Mouse (Mus musculus) heart, embryonic 10.5 days (tissue): ENCODE measurements around the gene Mthfd1l. TPM values are rescaled to one million over a fixed set of nuclear protein-coding genes. Genes with fewer than 3 reads are reported as not detected.
A peak's percentile ranks its signal among the peaks of the same experiment; 100 is the strongest.
"Not testable (repeated sequence)": the region's sequence is repeated elsewhere in the genome, so short reads cannot be mapped to it uniquely, and the experiment has no call there.

ENCODE experiments used
- DNase-seq: peaks from one replicate; pipeline ENCODE4 v3.0.0-alpha.2; 2017; ENCODE audit warnings: low spot score
- H3K27ac ChIP-seq: fragments of 300-500 bp; sonication (generic); 2 replicates; pipeline ENCODE4 v1.5.1; 2016; ENCODE audit warnings: mild to moderate bottlenecking
- H3K27me3 ChIP-seq: fragments of 300-500 bp; sonication (generic); 2 replicates; pipeline ENCODE4 v1.6.1; 2016; ENCODE audit warnings: mild to moderate bottlenecking; ENCODE audit not compliant: poor library complexity, insufficient read depth, severe bottlenecking
- H3K36me3 ChIP-seq: fragments of 300-500 bp; sonication (generic); 2 replicates; pipeline ENCODE4 v1.6.1; 2016; ENCODE audit warnings: mild to moderate bottlenecking, moderate library complexity
- H3K4me1 ChIP-seq: fragments of 300-500 bp; sonication (generic); 2 replicates; pipeline ENCODE4 v1.6.1; 2016; ENCODE audit warnings: mild to moderate bottlenecking
- H3K4me3 ChIP-seq: fragments of 300-500 bp; sonication (generic); 2 replicates; pipeline ENCODE4 v1.5.1; 2016; ENCODE audit warnings: mild to moderate bottlenecking, moderate library complexity
- H3K9me3 ChIP-seq: fragments of 300-500 bp; sonication (generic); 2 replicates; pipeline ENCODE4 v1.6.1; 2016; ENCODE audit warnings: mild to moderate bottlenecking, moderate library complexity
- WGBS: fragments of 180-500 bp; shearing (Covaris S2); methylation state at CpG from one replicate; pipeline ENCODE4 v1.1.7; 2016; 5-methylcytosine and 5-hydroxymethylcytosine counted together
- polyA plus RNA-seq: library from polyadenylated mRNA; unstranded; fragments of >200 nt; fragmentation: Nextera tagmentation; extraction: Ambion mirVana; gene quantifications from 2 replicates; pipeline ENCODE4 v1.2.1, GENCODE M21; 2016

Mthfd1l gene
- polyA plus RNA-seq, 1 experiment from 2014 or later, result 23.2 TPM

DNA sequence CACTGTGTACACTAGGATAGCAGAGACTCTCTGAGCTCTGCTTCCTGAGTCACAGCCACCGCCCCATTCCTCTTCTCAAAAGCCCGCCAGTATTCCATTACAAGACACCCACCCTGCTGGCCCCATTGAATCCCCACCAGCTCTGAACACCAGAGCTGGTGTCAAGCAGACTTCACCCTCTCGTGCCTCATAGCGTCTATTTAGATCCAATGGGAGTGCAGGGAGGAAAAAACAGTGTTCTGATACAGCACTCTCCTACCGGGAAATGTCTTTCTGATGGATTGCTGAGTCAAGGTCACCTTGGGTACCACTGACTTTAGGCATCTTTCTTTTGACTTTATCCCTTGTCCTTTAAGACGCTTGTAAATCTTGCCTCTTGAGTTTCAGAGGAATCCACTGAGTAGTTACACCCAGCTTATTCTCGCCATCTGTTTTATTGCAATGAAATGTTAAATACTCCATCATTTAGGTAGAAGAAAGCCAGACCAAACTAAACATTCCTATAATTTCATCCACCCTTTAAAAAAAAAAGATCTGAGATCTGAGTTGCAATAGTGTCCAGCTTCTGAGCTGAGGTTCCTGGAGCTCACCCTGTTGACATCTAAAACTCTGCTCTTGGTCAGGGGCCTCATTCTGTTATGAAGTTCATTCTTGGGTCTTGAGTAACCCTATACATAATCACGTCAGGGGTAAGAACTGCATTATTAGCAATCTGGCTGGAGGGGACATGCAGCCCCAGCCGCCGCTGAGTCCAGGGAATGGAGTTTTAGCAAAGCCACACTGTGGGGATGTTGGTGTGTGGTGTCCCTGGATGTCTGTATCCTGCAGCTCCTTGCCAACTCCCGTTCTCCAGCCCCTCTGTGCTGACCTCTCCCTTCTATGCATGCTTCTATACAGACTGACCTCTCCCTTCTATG, 88.4 kb downstream of the Mthfd1l start:
- H3K9me3 ChIP-seq, result no peaks in the 10 kb centered on the region
- H3K27me3 ChIP-seq, result no peaks in the 10 kb centered on the region
- peaks cover 13% of the 10 kb centered on the region for H3K4me1 ChIP-seq
- no peak overlapping the region for H3K4me3 ChIP-seq
- H3K27ac ChIP-seq, result no peak overlapping the region
- H3K36me3 ChIP-seq, result peaks cover 13% of the 10 kb centered on the region
- whole genome bisulfite sequencing, result 83% methylated on average over 11 of the region's 11 CpGs
- DNase-seq, result no peak

DNA sequence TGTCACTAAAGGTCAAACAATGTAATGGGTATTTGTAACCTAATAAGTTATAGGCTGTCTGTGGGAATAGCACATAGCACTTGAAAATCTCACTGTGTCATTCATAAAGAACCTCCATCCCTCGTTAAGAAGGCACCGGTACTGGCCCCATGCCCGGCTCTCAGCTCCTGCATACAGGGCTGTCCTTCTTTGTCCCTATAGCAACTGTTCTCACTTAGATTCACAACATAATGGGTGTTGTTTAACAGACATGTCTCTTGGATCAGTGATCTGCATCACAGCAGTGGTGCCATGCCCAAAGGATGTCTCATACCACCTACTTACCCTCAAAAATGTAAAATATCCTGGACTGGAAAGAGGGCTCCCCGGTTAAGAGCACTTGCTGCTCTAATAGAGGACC, 90.6 kb downstream of the Mthfd1l start:
- Histone ChIP-seq H3K9me3 (no peaks in the 10 kb centered on the region), H3K4me3 (no peak overlapping the region), H3K4me1 (peaks cover 4% of the 10 kb centered on the region), H3K27me3 (no peaks in the 10 kb centered on the region), H3K36me3 (peaks cover 13% of the 10 kb centered on the region), H3K27ac (no peak overlapping the region)
- 94% methylated on average over 4 of the region's 4 CpGs for WGBS
- DNase-seq, result no peak

DNA sequence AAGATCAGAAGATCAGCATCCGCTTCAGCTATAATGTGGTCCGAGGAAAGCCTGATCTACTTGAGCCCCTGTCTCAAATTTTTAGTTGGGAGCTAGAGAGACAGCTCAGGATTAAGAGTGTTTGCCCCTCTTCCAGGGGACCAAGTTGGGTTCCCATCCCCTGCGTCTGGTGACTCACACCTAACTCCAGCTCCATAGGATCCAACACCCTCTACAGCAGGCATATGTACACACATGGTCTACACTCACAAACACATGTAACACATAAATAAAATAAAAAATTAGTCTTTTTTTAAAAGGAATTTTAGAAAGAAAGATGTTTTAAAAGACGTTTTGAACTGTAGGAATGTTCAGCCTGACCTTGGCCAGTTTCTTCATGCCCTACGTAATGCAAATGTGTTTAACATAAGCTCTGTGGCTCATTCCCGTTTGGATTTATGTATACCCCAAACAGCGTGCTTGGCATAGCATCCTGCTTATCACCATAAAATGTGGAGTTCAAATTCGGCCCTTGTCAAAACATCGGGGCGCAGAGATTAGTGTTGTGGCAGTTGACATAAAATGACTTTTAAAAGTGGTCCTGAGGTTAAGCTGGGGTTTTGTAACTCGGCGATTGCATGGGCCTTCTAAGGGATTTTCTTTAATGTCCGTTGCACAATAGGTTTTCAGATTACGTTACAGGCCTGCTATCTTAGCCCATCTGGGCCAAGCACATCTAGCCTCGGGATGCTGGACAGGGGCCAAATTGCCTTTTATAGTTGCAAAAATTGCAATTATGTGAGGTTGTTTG, 92.6 kb downstream of the Mthfd1l start:
- no peak overlapping the region for H3K27ac ChIP-seq
- H3K27me3 ChIP-seq, result no peaks in the 10 kb centered on the region
- H3K4me1 ChIP-seq, result no peaks in the 10 kb centered on the region; the same call in 1 of the 2 replicates
- no peaks in the 10 kb centered on the region for H3K9me3 ChIP-seq
- no peak overlapping the region for H3K4me3 ChIP-seq
- DNase-seq, result no peak
- 86% methylated on average over 15 of the region's 15 CpGs for WGBS
- peaks cover 13% of the 10 kb centered on the region for H3K36me3 ChIP-seq

DNA sequence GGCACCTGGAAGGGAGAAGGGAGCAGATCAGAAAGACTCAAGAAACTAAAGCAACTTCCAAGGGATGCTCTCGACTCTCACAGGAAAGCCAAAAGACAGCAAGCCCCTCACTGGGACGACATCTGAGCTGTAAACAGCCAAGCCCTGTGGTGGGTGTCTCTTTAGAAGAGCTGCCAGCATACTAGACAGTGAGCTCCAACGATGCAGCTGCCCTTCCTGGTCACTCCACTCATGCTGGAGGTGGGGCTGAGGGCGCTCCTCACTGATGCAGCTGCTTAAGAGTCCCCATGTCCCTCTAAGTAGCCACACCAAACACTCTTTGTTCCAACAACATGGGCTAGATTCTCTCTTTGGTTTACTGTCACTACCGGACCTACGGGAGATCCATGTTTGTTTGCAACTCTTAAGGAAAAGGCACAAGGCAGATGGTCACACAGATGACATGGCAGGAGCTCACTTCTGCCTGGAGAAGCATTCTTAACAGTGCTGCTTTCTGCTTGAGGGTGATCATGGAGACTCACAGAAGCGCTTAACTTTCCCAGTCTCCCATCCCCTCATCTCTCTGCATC, 96.4 kb downstream of the Mthfd1l start:
- no peak overlapping the region for H3K4me3 ChIP-seq
- H3K36me3 ChIP-seq, result peaks cover 4% of the 10 kb centered on the region
- no peak for DNase-seq
- WGBS, result 85% methylated on average over 7 of the region's 7 CpGs
- no peaks in the 10 kb centered on the region for H3K27me3 ChIP-seq
- H3K27ac ChIP-seq, result no peak overlapping the region; the same call in 1 of the 2 replicates
- no peaks in the 10 kb centered on the region for H3K9me3 ChIP-seq
- peaks cover 5% of the 10 kb centered on the region for H3K4me1 ChIP-seq

DNA sequence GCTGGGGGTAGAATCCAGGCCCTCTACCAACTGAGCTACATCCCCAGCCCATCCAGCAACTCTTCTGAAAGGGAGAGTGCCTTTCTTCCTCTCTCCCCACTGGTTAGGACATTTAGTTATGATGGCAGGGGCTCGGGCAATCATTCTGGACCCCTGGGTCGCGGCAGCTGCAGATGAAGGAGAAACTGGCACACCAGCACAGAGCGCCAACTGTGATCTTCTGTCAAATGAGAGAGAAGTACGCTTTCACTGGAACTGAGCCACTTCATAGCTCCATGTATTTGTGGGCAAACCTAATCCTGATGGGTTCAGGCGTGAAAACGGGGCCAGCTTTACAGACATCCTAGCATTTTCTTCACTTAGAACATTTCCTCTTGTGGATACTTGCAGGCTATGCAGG, 97.1 kb downstream of the Mthfd1l start:
- Histone ChIP-seq H3K27me3 (no peaks in the 10 kb centered on the region), H3K4me3 (no peak overlapping the region), H3K4me1 (peaks cover 5% of the 10 kb centered on the region), H3K9me3 (no peaks in the 10 kb centered on the region), H3K27ac (no peak overlapping the region), H3K36me3 (no peaks in the 10 kb centered on the region; the same call in 1 of the 2 replicates)
- WGBS, result 89% methylated on average over 7 of the region's 7 CpGs
- no peak for DNase-seq

DNA sequence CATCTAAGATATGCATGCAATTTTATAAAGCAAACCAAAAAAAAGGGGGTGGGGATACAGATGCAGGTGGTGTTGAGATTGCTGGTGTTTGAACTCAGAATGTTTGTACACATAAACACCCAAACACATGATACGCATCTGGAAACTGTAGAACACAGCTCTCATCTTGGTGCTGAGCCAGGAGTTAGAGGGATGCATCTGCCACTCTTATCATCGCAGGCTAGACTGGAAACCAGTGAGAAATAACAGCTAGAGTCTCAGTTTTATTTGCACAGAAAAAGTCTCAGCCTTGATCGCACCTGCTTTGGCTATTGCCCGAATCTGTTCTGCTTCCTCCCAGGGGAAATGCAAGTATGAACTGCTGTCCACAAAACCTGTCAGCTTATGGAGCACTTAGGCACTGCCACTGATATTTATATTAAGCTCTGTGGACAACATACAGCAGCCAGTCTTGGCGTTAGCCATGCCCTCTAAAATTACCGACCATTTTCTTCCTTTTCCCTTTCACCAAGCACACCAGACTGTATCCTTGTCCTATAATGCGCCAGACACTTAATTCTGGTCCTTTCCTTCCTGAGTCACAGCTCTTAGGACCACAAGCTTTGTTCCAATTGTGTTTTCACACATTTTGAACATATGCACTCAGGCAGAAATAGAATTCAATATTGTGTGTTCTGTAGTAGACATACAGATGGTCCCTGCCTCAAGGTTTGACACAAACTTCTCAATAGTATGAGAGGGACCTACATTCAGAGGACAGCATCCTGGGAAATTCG, 98.3 kb downstream of the Mthfd1l start:
- Histone ChIP-seq H3K36me3 (no peaks in the 10 kb centered on the region; the same call in 1 of the 2 replicates), H3K4me3 (no peak overlapping the region), H3K4me1 (peaks cover 5% of the 10 kb centered on the region), H3K27ac (no peak overlapping the region), H3K9me3 (no peaks in the 10 kb centered on the region), H3K27me3 (no peaks in the 10 kb centered on the region)
- no peak for DNase-seq
- WGBS, result 87% methylated on average over 8 of the region's 8 CpGs

DNA sequence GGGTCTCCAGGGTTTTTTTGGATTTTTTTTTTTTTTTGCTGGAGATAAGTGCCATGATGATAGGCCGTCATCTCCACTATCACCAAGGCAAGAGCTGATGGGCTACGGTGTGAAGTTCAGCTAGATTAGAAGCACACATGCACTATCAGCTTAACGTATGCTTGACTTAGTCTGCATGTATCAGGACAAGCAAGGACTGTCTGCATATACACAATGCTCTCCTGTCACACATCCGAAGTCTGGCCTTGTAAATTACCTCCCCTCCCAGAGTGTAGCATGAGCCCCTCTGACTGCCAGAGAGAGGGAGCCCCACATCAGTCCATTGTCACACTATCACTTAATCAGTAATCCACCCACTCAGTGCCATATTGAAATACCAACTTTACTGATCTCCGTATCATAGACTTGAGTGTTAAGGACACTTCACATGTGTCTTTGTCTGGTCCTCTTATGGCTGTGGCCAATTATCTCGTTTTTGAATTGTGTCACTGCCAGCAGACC, 99.0 kb downstream of the Mthfd1l start:
- WGBS, result 60% methylated on average over 6 of the region's 6 CpGs
- no peak for DNase-seq
- H3K4me3 ChIP-seq, result no peak overlapping the region

DNA sequence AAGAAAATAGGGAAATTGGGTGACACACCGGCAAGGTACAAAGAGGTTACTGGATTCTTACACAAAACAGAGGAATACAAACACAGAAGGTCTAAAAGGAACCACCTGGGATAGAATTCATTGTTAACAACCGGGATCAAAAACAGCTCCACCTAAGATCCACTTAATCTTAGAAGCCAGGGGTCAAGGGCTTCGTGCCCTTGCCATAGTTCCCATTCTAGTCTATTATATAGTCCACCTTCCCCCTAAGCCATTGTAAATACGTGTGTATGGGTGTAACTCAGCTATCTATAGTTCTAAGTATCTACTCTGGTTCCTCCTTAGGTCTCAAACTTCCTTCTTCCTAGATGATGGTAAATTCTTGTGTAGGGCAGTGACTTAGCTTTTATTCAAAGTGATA, 99.6 kb downstream of the Mthfd1l start:
- H3K27ac ChIP-seq, H3K4me1 ChIP-seq, H3K27me3 ChIP-seq, H3K4me3 ChIP-seq, DNase-seq, H3K9me3 ChIP-seq, H3K36me3 ChIP-seq: not testable (repeated sequence)
- WGBS, result 80% methylated on average over 4 of the region's 4 CpGs

More for the DNA sequence above, 99.0 kb downstream of the Mthfd1l start:
- Histone ChIP-seq H3K4me1 (peaks cover 5% of the 10 kb centered on the region), H3K27ac (no peak overlapping the region), H3K9me3 (no peaks in the 10 kb centered on the region), H3K27me3 (no peaks in the 10 kb centered on the region), H3K36me3 (no peaks in the 10 kb centered on the region; the same call in 1 of the 2 replicates)

DNA sequence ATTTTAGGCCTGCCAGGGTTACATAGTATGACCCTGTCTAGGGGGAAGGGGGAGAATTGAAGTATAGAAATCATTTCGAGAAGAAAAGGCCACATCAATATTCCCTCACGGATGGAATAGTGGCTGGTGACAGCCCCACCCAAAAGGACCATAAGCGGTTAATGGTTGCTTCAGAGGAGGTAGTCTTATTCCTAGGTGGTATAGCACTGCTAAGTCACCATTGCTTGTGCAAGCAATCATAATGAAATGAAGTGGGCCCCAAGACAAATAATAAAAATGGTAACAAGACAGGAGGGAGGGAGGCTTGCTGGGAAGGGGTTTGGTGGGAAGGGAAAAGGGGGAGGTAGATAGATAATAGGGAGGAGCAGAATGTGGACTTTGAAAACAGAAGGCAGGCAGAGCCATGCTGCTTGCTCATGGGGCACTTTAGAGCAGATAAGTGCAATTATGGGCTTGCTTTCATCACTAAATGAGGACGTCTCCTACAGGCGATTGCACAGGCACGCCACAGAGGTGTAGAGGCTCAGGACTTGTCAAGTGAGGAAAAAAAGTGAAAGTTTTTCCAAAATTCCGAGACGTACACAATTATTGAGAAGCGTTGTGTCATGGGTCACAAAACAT, 105.4 kb downstream of the Mthfd1l start:
- WGBS, result 59% methylated on average over 9 of the region's 9 CpGs
- H3K27me3 ChIP-seq, result no peaks in the 10 kb centered on the region
- H3K4me3 ChIP-seq, result no peak overlapping the region
- no peak for DNase-seq
- no peaks in the 10 kb centered on the region for H3K36me3 ChIP-seq
- peak overlapping the region; percentile 78 for H3K27ac ChIP-seq
- H3K9me3 ChIP-seq, result no peaks in the 10 kb centered on the region
- H3K4me1 ChIP-seq, result peaks cover 21% of the 10 kb centered on the region

DNA sequence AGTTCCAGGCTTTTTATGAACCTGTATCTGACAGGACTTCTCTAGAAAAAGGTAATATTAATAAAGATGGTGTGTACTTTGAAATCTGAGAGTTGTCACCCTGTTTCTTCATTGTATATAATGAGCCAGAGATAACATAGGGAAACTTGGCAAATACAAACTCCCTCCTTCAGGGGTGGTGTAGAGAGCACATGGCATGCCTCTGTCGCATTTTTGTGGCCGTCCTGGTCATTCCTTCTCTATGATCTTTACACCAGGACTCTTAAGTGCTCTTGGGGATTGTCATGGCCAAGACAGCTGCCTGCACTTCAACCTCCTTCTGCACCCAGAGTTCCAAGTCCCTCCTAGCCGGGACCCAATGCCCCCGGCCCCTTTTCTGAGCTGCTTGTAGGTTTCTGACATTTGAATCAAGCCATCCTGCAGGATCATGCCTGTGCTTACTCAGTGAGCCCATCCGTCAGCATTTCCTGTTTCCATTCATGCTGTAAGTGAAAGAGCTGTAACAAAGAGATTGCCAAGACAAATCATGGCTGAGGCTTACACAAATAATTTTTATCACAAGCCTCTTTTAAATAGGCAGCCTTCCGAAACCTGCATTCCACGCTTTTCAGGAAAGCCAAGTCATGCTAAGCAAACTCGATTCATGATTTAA, 106.2 kb downstream of the Mthfd1l start:
- peak; percentile 77 for DNase-seq
- Histone ChIP-seq H3K36me3 (peaks cover 7% of the 10 kb centered on the region; the same call in 1 of the 2 replicates), H3K27ac (peak overlapping the region; percentile 78), H3K4me1 (peaks cover 21% of the 10 kb centered on the region), H3K4me3 (no peak overlapping the region), H3K9me3 (no peaks in the 10 kb centered on the region), H3K27me3 (no peaks in the 10 kb centered on the region)
- 46% methylated on average over 8 of the region's 8 CpGs for WGBS

DNA sequence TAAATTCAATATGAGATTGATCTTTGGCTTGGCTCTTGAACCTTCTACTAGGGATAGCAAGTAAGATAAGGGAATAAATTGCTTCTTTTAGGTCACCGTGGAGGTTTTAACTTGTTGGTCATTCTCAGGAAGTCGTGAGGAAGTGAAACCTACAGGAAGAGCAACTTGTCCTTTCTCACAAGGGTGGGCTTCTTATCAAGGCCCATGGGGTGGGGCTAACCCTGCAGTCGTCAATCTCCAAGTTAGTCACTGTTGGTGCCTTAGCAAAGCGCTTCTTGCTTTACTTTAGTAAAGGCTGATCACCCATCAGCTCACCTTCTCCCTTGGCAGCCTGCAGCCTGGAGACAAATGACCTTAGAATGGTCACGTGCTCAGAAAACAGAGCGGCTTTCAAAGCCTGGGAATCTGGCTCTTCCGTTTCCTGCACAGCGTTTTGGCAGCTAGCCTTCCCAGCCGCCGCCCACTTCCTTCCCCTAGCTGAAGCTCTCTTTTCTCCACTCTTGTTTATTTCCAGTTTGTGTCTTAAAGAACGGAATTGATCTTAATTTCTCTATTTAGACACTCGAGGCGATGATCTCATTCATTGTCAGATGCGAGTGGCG, 106.8 kb downstream of the Mthfd1l start:
- DNase-seq, result peak; percentile 76
- H3K27me3 ChIP-seq, result no peaks in the 10 kb centered on the region
- 58% methylated on average over 15 of the region's 15 CpGs for WGBS
- H3K9me3 ChIP-seq, result no peaks in the 10 kb centered on the region
- H3K27ac ChIP-seq, result peak overlapping the region; percentile 78
- H3K4me1 ChIP-seq, result peaks cover 21% of the 10 kb centered on the region
- H3K4me3 ChIP-seq, result no peak overlapping the region
- H3K36me3 ChIP-seq, result peaks cover 10% of the 10 kb centered on the region; the same call in 1 of the 2 replicates
